ENCODE assay signal across 8 mouse cellular contexts in the genomic region with DNA sequence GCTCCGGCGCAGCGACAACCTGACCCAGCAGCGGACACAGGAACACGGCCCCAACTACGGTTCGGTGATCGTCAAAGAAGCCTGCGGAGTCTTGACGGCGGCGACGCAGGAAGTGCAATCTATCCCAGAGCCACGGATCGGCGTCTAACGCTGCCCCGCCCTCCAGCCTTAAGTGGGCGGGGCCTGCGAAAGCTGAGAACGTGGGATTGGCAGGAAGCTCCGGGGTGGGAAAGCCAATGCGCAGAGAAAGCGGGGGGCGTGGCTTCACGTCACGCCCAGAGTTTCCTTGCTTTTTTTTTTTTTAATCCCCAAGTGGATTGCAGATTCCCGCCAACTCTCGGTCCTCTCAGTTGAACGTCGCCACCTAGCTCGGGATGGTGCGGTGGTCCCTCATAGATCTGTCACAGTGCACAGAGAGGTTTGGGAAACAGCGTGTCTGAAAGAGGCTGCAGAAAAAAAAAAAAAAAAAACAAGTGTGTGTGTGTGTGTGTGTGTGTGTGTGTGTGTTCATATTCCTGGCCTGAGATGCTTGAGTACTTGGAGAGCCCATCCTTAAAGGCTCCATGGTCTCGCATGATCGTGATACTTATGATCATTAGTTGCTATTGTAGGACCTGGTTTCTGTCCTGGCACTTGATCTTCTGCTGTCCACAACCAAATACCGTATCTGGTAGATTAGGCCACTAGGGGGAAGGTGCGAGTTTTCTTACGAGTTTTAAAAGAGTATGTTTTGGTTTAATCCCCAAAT. TPM values are rescaled to one million over a fixed set of nuclear protein-coding genes. Genes with fewer than 3 reads are reported as not detected.
DNase-seq lines count a peak whose midpoint lies in the region; ATAC-seq and TF ChIP-seq lines count a peak whose summit lies in the region.

Gene Psma1, minus strand, starts transcription at position 114 of the 748 bp plus-strand sequence.

- peak within 1 kb of the TSS; percentile 54 for H3K27ac ChIP-seq in heart, embryonic 11.5 days (ENCODE audit: low read depth, low read length)
- H3K27ac ChIP-seq in kidney, embryonic 16.5 days (ENCODE audit: low read length) = peak within 1 kb of the TSS; percentile 63
- H3K27ac ChIP-seq in liver, adult 2 months (replicated peaks; ENCODE audit: insufficient read depth, low read depth, low read length) = peak within 1 kb of the TSS; percentile 86

- peaks cover 26% of the 10 kb centered on the region for H3K79me3 ChIP-seq in C2C12 (ENCODE audit: low read depth)

- H3K9ac ChIP-seq in heart, embryonic 11.5 days (ENCODE audit: low read depth, low read length) = peak within 1 kb of the TSS; percentile 95
- peak within 1 kb of the TSS; percentile 77 for H3K9ac ChIP-seq in kidney, embryonic 16.5 days (replicated peaks; ENCODE audit: low read length)
- H3K9ac ChIP-seq in liver, adult 2 months (ENCODE audit: low read depth, low read length) = peak within 1 kb of the TSS; percentile 96

- H3K4me3 ChIP-seq in C2C12 (ENCODE audit: insufficient read depth, poor library complexity, severe bottlenecking) (peak within 1 kb of the TSS; percentile 71), myocyte (peak within 1 kb of the TSS; percentile 93)
- peak within 1 kb of the TSS; percentile 70 for H3K4me3 ChIP-seq in erythroblast, embryonic 14.5 days (replicated peaks)
- H3K4me3 ChIP-seq in heart, embryonic 11.5 days (ENCODE audit: low read depth, low read length) = peak within 1 kb of the TSS; percentile 95
- peak within 1 kb of the TSS; percentile 82 for H3K4me3 ChIP-seq in kidney, embryonic 16.5 days (ENCODE audit: low read length)
- peak within 1 kb of the TSS; percentile 96 for H3K4me3 ChIP-seq in liver, adult 2 months (ENCODE audit: insufficient read depth, low read depth, low read length)

- H3K36me3 ChIP-seq in C2C12 (ENCODE audit: control insufficient read depth, insufficient read depth) (peaks cover 27% of the 10 kb centered on the region), myocyte (ENCODE audit: control insufficient read depth, insufficient read depth) (peaks cover 19% of the 10 kb centered on the region)
- peaks cover 32% of the 10 kb centered on the region for H3K36me3 ChIP-seq in erythroblast, embryonic 14.5 days (ENCODE audit: control insufficient read depth)
- H3K36me3 ChIP-seq in heart, embryonic 11.5 days (ENCODE audit: control insufficient read depth, insufficient read depth, low read length) = peaks cover 10% of the 10 kb centered on the region
- H3K36me3 ChIP-seq in kidney, embryonic 16.5 days (ENCODE audit: insufficient read depth, low read length) = peaks cover 15% of the 10 kb centered on the region
- H3K36me3 ChIP-seq in liver, adult 2 months (ENCODE audit: control insufficient read depth, insufficient read depth, low read length) = peaks cover 22% of the 10 kb centered on the region
- peaks cover 5% of the 10 kb centered on the region; the same call in 1 of the 2 replicates for H3K36me3 ChIP-seq in splenic B cell, adult 2 months (ENCODE audit: control insufficient read depth, insufficient read depth, low read length, poor library complexity, severe bottlenecking)

- H3K27me3 ChIP-seq in C2C12 (ENCODE audit: control insufficient read depth, insufficient read depth, insufficient read length) (no peaks in the 10 kb centered on the region), myocyte (ENCODE audit: control insufficient read depth, insufficient read depth, insufficient read length) (no peaks in the 10 kb centered on the region)
- no peaks in the 10 kb centered on the region for H3K27me3 ChIP-seq in erythroblast, embryonic 14.5 days (ENCODE audit: control insufficient read depth)
- H3K27me3 ChIP-seq in heart, embryonic 11.5 days (ENCODE audit: control insufficient read depth, insufficient read depth, low read length) = no peaks in the 10 kb centered on the region
- no peaks in the 10 kb centered on the region for H3K27me3 ChIP-seq in kidney, embryonic 16.5 days (ENCODE audit: insufficient read depth, low read length)
- H3K27me3 ChIP-seq in liver, adult 2 months (ENCODE audit: control insufficient read depth, insufficient read depth, low read length) = no peaks in the 10 kb centered on the region
- no peaks in the 10 kb centered on the region for H3K27me3 ChIP-seq in splenic B cell, adult 2 months (ENCODE audit: control insufficient read depth, insufficient read depth, low read length, poor library complexity, severe bottlenecking)

- H3K4me1 ChIP-seq in erythroblast, embryonic 14.5 days (ENCODE audit: control insufficient read depth) = peaks cover 26% of the 10 kb centered on the region
- H3K4me1 ChIP-seq in heart, embryonic 11.5 days (ENCODE audit: control insufficient read depth, insufficient read depth, low read length) = peaks cover 8% of the 10 kb centered on the region; the same call in 1 of the 2 replicates
- peaks cover 13% of the 10 kb centered on the region for H3K4me1 ChIP-seq in kidney, embryonic 16.5 days (ENCODE audit: insufficient read depth, low read length)
- peaks cover 4% of the 10 kb centered on the region; the same call in 1 of the 2 replicates for H3K4me1 ChIP-seq in liver, adult 2 months (ENCODE audit: control insufficient read depth, insufficient read depth, low read length)

- H3K9me3 ChIP-seq in erythroblast, embryonic 14.5 days (ENCODE audit: control insufficient read depth, low read length) = no peaks in the 10 kb centered on the region
- H3K9me3 ChIP-seq in heart, embryonic 11.5 days (replicated peaks; ENCODE audit: control insufficient read depth, low read length) = no peaks in the 10 kb centered on the region
- no peaks in the 10 kb centered on the region for H3K9me3 ChIP-seq in kidney, embryonic 16.5 days (ENCODE audit: low read length)

- peak; percentile 89 for ATAC-seq in heart, embryonic 11.5 days (replicated peaks; ENCODE audit: insufficient number of reproducible peaks, low FRiP score, low TSS enrichment)
- peak; percentile 94 for ATAC-seq in kidney, embryonic 16.5 days (ENCODE audit: low FRiP score, low TSS enrichment)

- peak; percentile 100 for DNase-seq in brain, embryonic 14.5 days (ENCODE audit: low read depth)
- DNase-seq in liver, adult 2 months (ENCODE audit: extremely low read depth, low read depth, low spot score) = peak; percentile 93
- peak; percentile 98 for DNase-seq in splenic B cell, adult 2 months (ENCODE audit: low read depth, low spot score)

- under 1% methylated on average over 39 of the region's 39 CpGs for WGBS in heart, embryonic 11.5 days (ENCODE audit: insufficient replicate concordance)
- under 1% methylated on average over 39 of the region's 39 CpGs for WGBS in kidney, embryonic 16.5 days
- under 1% methylated on average over 39 of the region's 39 CpGs for WGBS in liver, adult 2 months

- peak within 1 kb of the TSS; percentile 66 for H3K4me2 ChIP-seq in heart, embryonic 11.5 days
- peak within 1 kb of the TSS; percentile 92 for H3K4me2 ChIP-seq in kidney, embryonic 16.5 days (replicated peaks; ENCODE audit: low read depth, low read length)
- peak within 1 kb of the TSS; percentile 88 for H3K4me2 ChIP-seq in myocyte (ENCODE audit: low read depth)

- H3ac ChIP-seq in C2C12 (ENCODE audit: control insufficient read depth, insufficient read length, low read depth) (peak within 1 kb of the TSS; percentile 79), myocyte (ENCODE audit: control insufficient read depth, insufficient read length) (peak within 1 kb of the TSS; percentile 15)

- TF ChIP-seq CTCF in C2C12 (IDR thresholded peaks at IDR 0.05; ENCODE audit: control insufficient read depth, insufficient read depth, insufficient read length) = no peak
- peak; percentile 41; the same call in 1 of the 2 replicates for TF ChIP-seq CTCF in brain, embryonic 14.5 days (IDR thresholded peaks at IDR 0.05; ENCODE audit: borderline replicate concordance, extremely low read depth, insufficient read depth, insufficient read length)
- peak; percentile 11; the same call in 1 of the 2 replicates for TF ChIP-seq CTCF in liver, adult 2 months (IDR thresholded peaks at IDR 0.05; ENCODE audit: low read depth, low read length)

- H3K79me2 ChIP-seq in C2C12 (ENCODE audit: control insufficient read depth, insufficient read depth) = peaks cover 35% of the 10 kb centered on the region
- peaks cover 9% of the 10 kb centered on the region; the same call in 1 of the 2 replicates for H3K79me2 ChIP-seq in liver, adult 2 months (ENCODE audit: control insufficient read depth, insufficient read depth, low read length)
- peaks cover 22% of the 10 kb centered on the region for H3K79me2 ChIP-seq in myocyte (ENCODE audit: control insufficient read depth, insufficient read depth)

- peak; percentile 33; the same call in 1 of the 2 replicates for TF ChIP-seq POLR2A in brain, embryonic 14.5 days (IDR thresholded peaks at IDR 0.05; ENCODE audit: borderline replicate concordance, extremely low read depth, insufficient read depth, insufficient read length, poor library complexity, severe bottlenecking)
- peak; percentile 89 for TF ChIP-seq POLR2A in liver, adult 2 months (IDR thresholded peaks at IDR 0.05; ENCODE audit: extremely low read depth, insufficient read depth, low read length)
- peak; percentile 91 for TF ChIP-seq POLR2A in myocyte (IDR thresholded peaks at IDR 0.05; ENCODE audit: insufficient read length, low read depth)

TF ChIP-seq in C2C12, 6 proteins besides CTCF, POLR2A, EP300 and RAD21:
- TF ChIP-seq MAX (IDR thresholded peaks at IDR 0.05) (peak; percentile 47), MYOD1 (IDR thresholded peaks at IDR 0.05; ENCODE audit: control insufficient read depth, insufficient read length, low read depth) (no peak), MYOG (IDR thresholded peaks at IDR 0.05; ENCODE audit: control insufficient read depth, extremely low read depth, insufficient read length) (no peak)

TF ChIP-seq in myocyte, 11 proteins besides CTCF, POLR2A, EP300 and RAD21 (continues in another document):
- peak; percentile 87 for TF ChIP-seq SRF (IDR thresholded peaks at IDR 0.05; ENCODE audit: control insufficient read depth, insufficient read length, low read depth)
- TF ChIP-seq USF1 (IDR thresholded peaks at IDR 0.05; ENCODE audit: low read depth) = no peak
- peak; percentile 58 for TF ChIP-seq E2F4 (IDR thresholded peaks at IDR 0.05; ENCODE audit: insufficient read depth)
- no peak for TF ChIP-seq CEBPB (IDR thresholded peaks at IDR 0.05; ENCODE audit: insufficient read depth, poor library complexity, severe bottlenecking)
- TF ChIP-seq POLR2AphosphoS2 (IDR thresholded peaks at IDR 0.05; ENCODE audit: insufficient read length, low read depth) = peak; percentile 89
- no peak for TF ChIP-seq TCF12 (IDR thresholded peaks at IDR 0.05; ENCODE audit: insufficient read depth, poor library complexity, severe bottlenecking)
- no peak for TF ChIP-seq MAX (IDR thresholded peaks at IDR 0.05; ENCODE audit: low read depth)

RNA-seq across cellular contexts. Expression of gene Psma1, which starts in this region (rescaled TPM):
- polyA plus RNA-seq in C2C12 (2012; fragmentation: generic; extraction: Trizol) (163 TPM), myocyte (2012; fragmentation: generic; extraction: Trizol) (104 TPM)
- 199 and 258 TPM in 2 replicates for polyA plus RNA-seq in brain, embryonic 14.5 days (2012; rRNA removed)
- polyA plus RNA-seq in erythroblast, embryonic 14.5 days (2012) = 0.78 and 1.1 TPM in 2 replicates
- polyA plus RNA-seq in heart, embryonic 11.5 days (2014; fragmentation: Nextera tagmentation; extraction: Ambion mirVana) = 356 and 369 TPM in 2 replicates
- polyA plus RNA-seq in kidney, embryonic 16.5 days (2015; fragmentation: Nextera tagmentation; extraction: Ambion mirVana) = 425 and 430 TPM in 2 replicates
- total RNA-seq in liver, adult 2 months (2014; rRNA removed) = 189 and 194 TPM in 2 replicates
- polyA plus RNA-seq in liver, adult 2 months (2012; rRNA removed) = 88.9 and 96.5 TPM in 2 replicates

Comparison
In these comparisons a context has a peak if more than half of its experiments do, and no peak if none do; other contexts are left out.
1. Peak in every context shown above with its lines: DNase-seq, ATAC-seq, H3K4me3 ChIP-seq and H3K27ac ChIP-seq.
2. RNA of gene Psma1 (polyA plus RNA-seq): 425 to 430 TPM in kidney, embryonic 16.5 days, 356 to 369 TPM in heart, embryonic 11.5 days, 199 to 258 TPM in brain, embryonic 14.5 days, 163 TPM in C2C12 (single experiment), 104 TPM in myocyte (single experiment) and 88.9 to 96.5 TPM in liver, adult 2 months; 0.78 to 1.1 TPM in erythroblast, embryonic 14.5 days; every median in the first group is over 10 times any median in the second.
3. POLR2A ChIP-seq: peak in every context shown above with its lines; median percentile 91 in myocyte; 89 in liver, adult 2 months; 33 in brain, embryonic 14.5 days.